Mouse (Mus musculus): ENCODE measurements around the gene Gng3. TPM values are rescaled to one million over a fixed set of nuclear protein-coding genes. Genes with fewer than 3 reads are reported as not detected.

Gng3 gene
- 0.01 and 0.05 TPM in 2 replicates for polyA plus RNA-seq (2012; rRNA removed)

GRCm38 (mm10) chr19:8839103-8839907 lies at the start of gene Gng3:
TSS of gene Gng3 (minus strand) at chr19:8839194.

GRCm38 (mm10) chr19:8883616-8884015 lies 44.6 kb upstream of the Gng3 start, which contains the start of the genes Lbhd1 and Gm49403:
TSS of gene Lbhd1 (plus strand) at chr19:8883732.
TSS of gene Gm49403 (plus strand) at chr19:8883930.

GRCm38 (mm10) chr19:8880311-8881033 lies 41.5 kb upstream of the Gng3 start, which contains the start of gene Uqcc3:
TSS of gene Uqcc3 (minus strand) at chr19:8880923.

DNA sequence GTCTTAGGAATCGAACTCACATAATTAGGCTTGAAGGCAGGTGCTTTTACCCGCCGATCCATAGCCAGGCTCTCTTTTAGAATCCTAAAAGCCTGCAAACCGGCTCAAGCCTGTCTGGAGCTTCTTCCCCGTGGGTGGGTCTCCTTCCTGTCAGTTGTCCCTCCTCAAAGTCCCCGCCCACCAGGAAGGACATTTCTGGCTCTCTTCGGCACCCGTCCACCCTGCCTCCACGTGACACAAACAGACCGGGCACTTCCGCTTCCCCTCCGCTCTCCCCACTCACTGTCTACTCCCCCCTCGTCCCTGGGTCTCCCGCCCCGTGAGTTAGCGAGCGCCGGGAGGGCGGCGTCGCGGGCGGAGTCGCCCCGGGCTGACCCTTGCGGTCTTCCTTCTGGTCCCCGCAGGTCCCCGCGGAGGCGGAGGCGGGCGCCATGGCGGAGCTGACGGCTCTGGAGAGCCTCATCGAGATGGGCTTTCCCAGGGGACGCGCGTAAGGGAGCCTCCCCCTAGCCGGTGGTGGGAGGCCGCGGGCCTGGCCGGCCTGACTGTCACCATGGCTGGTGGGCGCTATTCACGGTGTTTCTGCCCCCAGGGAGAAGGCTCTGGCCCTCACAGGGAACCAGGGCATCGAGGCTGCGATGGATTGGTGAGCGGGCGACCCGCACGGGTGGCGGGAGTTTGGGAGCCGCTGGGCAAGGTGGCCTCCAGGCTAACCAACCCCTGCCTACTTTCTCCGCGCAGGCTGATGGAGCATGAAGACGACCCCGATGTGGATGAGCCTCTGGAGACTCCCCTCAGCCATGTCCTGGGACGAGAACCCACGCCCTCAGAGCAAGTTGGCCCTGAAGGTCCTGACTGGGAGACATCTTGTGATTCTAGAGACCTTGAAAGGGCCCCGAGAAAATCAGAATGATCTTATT lies 32.5 kb upstream of the Gng3 start, which contains the start of gene Ubxn1:
Ubxn1 (plus strand) TSS at position 230 of the 920 bp plus-strand sequence.

GRCm38 (mm10) chr19:8850402-8850901 lies 11.5 kb upstream of the Gng3 start, which contains the start of gene Lrrn4cl:
TSS of gene Lrrn4cl (plus strand) at chr19:8850768.

DNA sequence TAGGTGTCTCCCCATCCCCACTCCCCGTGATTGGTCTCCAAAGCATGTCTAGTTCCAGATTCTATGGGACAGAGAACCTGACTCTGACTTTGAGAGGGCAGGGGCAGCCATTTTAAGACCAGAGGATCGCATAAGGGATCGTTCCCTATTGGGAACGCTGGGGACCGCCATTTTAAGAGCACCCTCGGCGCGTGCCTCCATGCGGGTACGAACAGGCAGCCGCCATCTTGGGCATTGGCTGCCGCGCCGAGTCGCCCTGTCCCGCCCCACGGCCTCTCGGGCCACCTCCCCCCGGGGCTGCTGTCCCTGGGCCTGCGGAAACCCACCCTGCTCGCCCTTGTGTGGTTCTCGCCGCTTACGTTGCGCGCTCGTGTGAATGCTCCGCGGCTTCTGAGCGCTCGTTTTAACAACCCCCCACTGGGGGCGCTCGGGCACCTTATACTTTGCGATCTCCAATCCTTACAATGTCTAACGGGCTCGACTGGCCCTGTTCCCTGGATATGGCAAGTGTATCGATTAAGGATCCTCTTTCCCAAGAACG lies 1.7 kb downstream of the Gng3 start, which contains the start of gene Bscl2:
Bscl2 (plus strand) TSS at position 217 of the 541 bp plus-strand sequence.

GRCm38 (mm10) chr19:8829660-8830059 lies 9.3 kb downstream of the Gng3 start, which contains the start of gene AC129217.1:
TSS of gene AC129217.1 (plus strand) at chr19:8829773.

GRCm38 (mm10) chr19:8819596-8820423 lies 19.2 kb downstream of the Gng3 start, which contains the start of gene Hnrnpul2:
TSS of gene Hnrnpul2 (plus strand) at chr19:8820010.

GRCm38 (mm10) chr19:8818801-8819595 lies 20.0 kb downstream of the Gng3 start, which contains the start of gene Ttc9c:
TSS of gene Ttc9c (minus strand) at chr19:8819333.

GRCm38 (mm10) chr19:8802130-8802821 lies 36.7 kb downstream of the Gng3 start, which contains the start of gene Zbtb3:
TSS of gene Zbtb3 (plus strand) at chr19:8802555.

DNA sequence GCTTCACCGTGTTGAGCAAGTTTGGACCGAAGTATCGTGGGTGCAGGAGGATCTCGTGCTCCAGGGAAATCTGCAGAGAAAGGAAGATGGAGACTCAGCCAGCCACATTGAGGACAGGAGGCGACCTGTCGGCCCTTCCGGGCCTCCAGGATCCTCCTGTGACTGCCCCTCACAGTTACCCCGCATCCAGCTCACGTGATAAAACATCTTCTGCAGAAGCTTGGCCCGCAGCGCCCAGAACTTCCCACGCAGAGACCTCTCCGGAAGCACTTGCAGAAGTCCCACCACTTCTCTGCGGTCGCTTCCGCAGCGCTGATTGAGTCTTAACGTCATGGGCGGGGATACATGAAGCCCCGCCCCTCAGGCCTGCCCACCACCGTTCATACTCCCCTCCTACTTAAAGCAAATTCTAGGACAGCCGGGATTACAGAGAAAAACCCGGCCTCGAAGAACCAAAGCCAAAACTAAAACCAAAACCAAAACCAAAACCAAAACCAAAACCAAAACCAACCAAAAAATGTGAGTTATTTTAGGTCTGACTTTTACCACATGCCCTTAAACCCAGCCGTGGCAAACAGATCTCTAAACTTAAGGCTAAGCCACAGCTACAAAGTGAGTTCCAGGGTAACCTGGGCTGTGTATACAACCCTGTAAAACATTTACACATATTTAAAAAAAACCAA lies 40.6 kb downstream of the Gng3 start, which contains the start of gene Polr2g:
Polr2g (minus strand) TSS at position 314 of the 683 bp plus-strand sequence.

Other genes with a start within 250 kb of the Gng3 start
- 1.4 and 1.6 TPM in 2 replicates for gene Slc22a8, start 247.9 kb downstream of the Gng3 start, polyA plus RNA-seq (2012; rRNA removed)
- gene Slc22a6, start 221.2 kb downstream of the Gng3 start, polyA plus RNA-seq (2012; rRNA removed): not detected in 2 replicates
- gene Chrm1, start 175.4 kb downstream of the Gng3 start, polyA plus RNA-seq (2012; rRNA removed): not detected in 2 replicates
- 81.8 and 84.2 TPM in 2 replicates for gene Slc3a2, start 115.8 kb downstream of the Gng3 start, polyA plus RNA-seq (2012; rRNA removed)
- gene Wdr74, start 103.4 kb downstream of the Gng3 start, polyA plus RNA-seq (2012; rRNA removed): 32.2 and 39.3 TPM in 2 replicates
- 0.75 and 1.0 TPM in 2 replicates for gene 1700092M07Rik, start 98.5 kb downstream of the Gng3 start, polyA plus RNA-seq (2012; rRNA removed)
- gene Stx5a, start 97.8 kb downstream of the Gng3 start, polyA plus RNA-seq (2012; rRNA removed): 31.7 and 36.3 TPM in 2 replicates
- 85.1 and 95.1 TPM in 2 replicates for gene Nxf1, start 82.1 kb downstream of the Gng3 start, polyA plus RNA-seq (2012; rRNA removed)
- gene Tmem223, start 68.2 kb downstream of the Gng3 start, polyA plus RNA-seq (2012; rRNA removed): 33.9 and 43.4 TPM in 2 replicates
- 51.7 and 63.6 TPM in 2 replicates for gene Tmem179b, start 64.7 kb downstream of the Gng3 start, polyA plus RNA-seq (2012; rRNA removed)
- 7.1 and 8.8 TPM in 2 replicates for gene Taf6l, start 52.8 kb downstream of the Gng3 start, polyA plus RNA-seq (2012; rRNA removed)
- gene Polr2g, start 40.6 kb downstream of the Gng3 start, polyA plus RNA-seq (2012; rRNA removed): 57.0 and 60.6 TPM in 2 replicates
- gene Zbtb3, start 36.6 kb downstream of the Gng3 start, polyA plus RNA-seq (2012; rRNA removed): 0.74 and 1.0 TPM in 2 replicates
- gene Ttc9c, start 19.9 kb downstream of the Gng3 start, polyA plus RNA-seq (2012; rRNA removed): 16.9 and 19.7 TPM in 2 replicates
- gene Hnrnpul2, start 19.2 kb downstream of the Gng3 start, polyA plus RNA-seq (2012; rRNA removed): 42.8 and 44.0 TPM in 2 replicates
- gene AC129217.1, start 9.4 kb downstream of the Gng3 start, polyA plus RNA-seq (2012; rRNA removed): 1.3 and 1.5 TPM in 2 replicates
- 15.4 and 21.0 TPM in 2 replicates for gene Bscl2, start 1.7 kb downstream of the Gng3 start, polyA plus RNA-seq (2012; rRNA removed)
- gene Lrrn4cl, start 11.6 kb upstream of the Gng3 start, polyA plus RNA-seq (2012; rRNA removed): 0.12 TPM in 2 replicates
- 66.5 and 70.7 TPM in 2 replicates for gene Ubxn1, start 32.3 kb upstream of the Gng3 start, polyA plus RNA-seq (2012; rRNA removed)
- gene Uqcc3, start 41.7 kb upstream of the Gng3 start, polyA plus RNA-seq (2012; rRNA removed): 24.0 and 25.5 TPM in 2 replicates
- 3.7 and 4.3 TPM in 2 replicates for gene Lbhd1, start 44.5 kb upstream of the Gng3 start, polyA plus RNA-seq (2012; rRNA removed)
- not detected in 2 replicates for gene Gm49403, start 44.7 kb upstream of the Gng3 start, polyA plus RNA-seq (2012; rRNA removed)
- 56.4 and 61.7 TPM in 2 replicates for gene 1810009A15Rik, start 49.7 kb upstream of the Gng3 start, polyA plus RNA-seq (2012; rRNA removed)
- 0.08 TPM in 1 of 2 replicates, not detected in the other for gene Gm49416, start 49.7 kb upstream of the Gng3 start, polyA plus RNA-seq (2012; rRNA removed)
- gene Ints5, start 53.8 kb upstream of the Gng3 start, polyA plus RNA-seq (2012; rRNA removed): 10.3 and 12.8 TPM in 2 replicates
- 44.2 and 53.9 TPM in 2 replicates for gene Ganab, start 58.9 kb upstream of the Gng3 start, polyA plus RNA-seq (2012; rRNA removed)
- 22.5 and 27.4 TPM in 2 replicates for gene B3gat3, start 81.2 kb upstream of the Gng3 start, polyA plus RNA-seq (2012; rRNA removed)
- gene Rom1, start 90.2 kb upstream of the Gng3 start, polyA plus RNA-seq (2012; rRNA removed): 1.9 and 2.8 TPM in 2 replicates
- 9.7 and 11.0 TPM in 2 replicates for gene Eml3, start 90.4 kb upstream of the Gng3 start, polyA plus RNA-seq (2012; rRNA removed)
- 20.0 and 28.3 TPM in 2 replicates for gene Mta2, start 102.7 kb upstream of the Gng3 start, polyA plus RNA-seq (2012; rRNA removed)
- gene Tut1, start 114.7 kb upstream of the Gng3 start, polyA plus RNA-seq (2012; rRNA removed): 9.8 and 10.6 TPM in 2 replicates
- gene Eef1g, start 127.8 kb upstream of the Gng3 start, polyA plus RNA-seq (2012; rRNA removed): 194 and 208 TPM in 2 replicates
- gene Ahnak, start 150.1 kb upstream of the Gng3 start, polyA plus RNA-seq (2012; rRNA removed): 0.90 and 1.2 TPM in 2 replicates
- gene Scgb1a1, start 248.8 kb upstream of the Gng3 start, polyA plus RNA-seq (2012; rRNA removed): not detected in 2 replicates

All from liver, embryonic 14 days (tissue).